Mouse (Mus musculus) heart, embryonic 12.5 days (tissue): ENCODE measurements around the gene Mtch2. TPM values are rescaled to one million over a fixed set of nuclear protein-coding genes. Genes with fewer than 3 reads are reported as not detected.
"Not testable (repeated sequence)": the region's sequence is repeated elsewhere in the genome, so short reads cannot be mapped to it uniquely, and the experiment has no call there.

Experiments used
- ATAC-seq: fragments of 200-750 bp; cut with Nextera tagmentation; 2 replicates; pipeline ENCODE4 v1.8.0; 2017; ENCODE audit warnings: moderate TSS enrichment, moderate library complexity; ENCODE audit not compliant: insufficient number of reproducible peaks, low FRiP score
- H3K27ac ChIP-seq: fragments of 300-500 bp; sonication (generic); 2 replicates; pipeline ENCODE4 v1.5.1; 2016; ENCODE audit warnings: mild to moderate bottlenecking, moderate library complexity; ENCODE audit not compliant: poor library complexity, severe bottlenecking
- H3K27me3 ChIP-seq: fragments of 300-500 bp; sonication (generic); replicated peaks from 2 replicates; pipeline ENCODE4 v1.6.1; 2016; ENCODE audit warnings: mild to moderate bottlenecking, moderate library complexity
- H3K36me3 ChIP-seq: fragments of 300-500 bp; sonication (generic); 2 replicates; pipeline ENCODE4 v1.6.1; 2016; ENCODE audit warnings: mild to moderate bottlenecking, moderate library complexity
- H3K4me1 ChIP-seq: fragments of 300-500 bp; sonication (generic); replicated peaks from 2 replicates; pipeline ENCODE4 v1.6.1; 2016; ENCODE audit warnings: mild to moderate bottlenecking
- H3K4me2 ChIP-seq: fragments of 300-500 bp; sonication (generic); 2 replicates; pipeline ENCODE4 v1.6.1; 2016; ENCODE audit warnings: mild to moderate bottlenecking, moderate library complexity
- H3K4me3 ChIP-seq: fragments of 300-500 bp; sonication (generic); 2 replicates; pipeline ENCODE4 v1.5.1; 2016; ENCODE audit warnings: mild to moderate bottlenecking
- H3K9ac ChIP-seq: fragments of 300-500 bp; sonication (generic); 2 replicates; pipeline ENCODE4 v1.6.1; 2016; ENCODE audit warnings: mild to moderate bottlenecking, moderate library complexity
- H3K9me3 ChIP-seq: fragments of 300-500 bp; sonication (generic); replicated peaks from 2 replicates; pipeline ENCODE4 v1.6.1; 2016; ENCODE audit warnings: mild to moderate bottlenecking, moderate library complexity
- WGBS: fragments of 180-500 bp; shearing (Covaris S2); methylation state at CpG from one replicate; pipeline ENCODE4 v1.1.7; 2016; 5-methylcytosine and 5-hydroxymethylcytosine counted together
- polyA plus RNA-seq: library from polyadenylated mRNA; unstranded; fragments of >200 nt; fragmentation: Nextera tagmentation; extraction: Ambion mirVana; gene quantifications from 2 replicates; pipeline ENCODE4 v1.2.1, GENCODE M21; 2016

Gene Mtch2
- polyA plus RNA-seq, 1 experiment from 2014 or later = 211 TPM

- Histone ChIP-seq H3K27me3 (peaks cover 38% of the 10 kb centered on the region), H3K4me1 (peaks cover 46% of the 10 kb centered on the region), H3K4me2 (peak within 1 kb of the TSS; percentile 81), H3K4me3 (peak within 1 kb of the TSS; percentile 55), H3K27ac (no peak within 1 kb of the TSS), H3K9me3 (0 out of 2 replicates have a peak, but pooled peaks cover 3% of the 10 kb centered on the region), H3K36me3 (no peaks in the 10 kb centered on the region), H3K9ac (peak within 1 kb of the TSS; percentile 76)
- 3% methylated on average over 45 of the region's 45 CpGs for WGBS
- no peak for ATAC-seq
These were observed 38.5 kb downstream of the Mtch2 start, which contains the start of gene C1qtnf4 for GRCm38 (mm10) chr2:90885218-90886041. TSS of gene C1qtnf4 (plus strand) at chr2:90885860.

DNA sequence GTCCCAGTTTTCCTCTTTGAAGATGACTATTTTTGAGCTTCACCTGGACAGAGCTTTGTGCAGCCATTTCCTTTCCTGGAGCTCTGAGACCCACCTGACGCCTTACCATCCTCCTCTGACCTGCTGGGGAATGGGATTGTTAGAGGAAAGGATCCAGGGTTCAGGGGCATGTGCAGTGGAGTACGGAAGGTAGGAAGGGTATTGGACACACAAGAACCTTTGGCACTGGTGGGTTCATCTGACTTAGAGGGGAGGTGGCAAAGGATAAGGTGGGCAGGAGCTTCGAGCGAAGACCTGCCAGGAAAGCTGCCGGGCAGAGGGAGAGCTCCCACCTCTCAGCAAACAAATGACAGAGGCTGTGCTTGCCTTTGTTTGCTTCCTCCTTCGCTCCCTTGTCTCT, 39.5 kb downstream of the Mtch2 start:
- ATAC-seq = no peak
- Histone ChIP-seq H3K27ac (no peak overlapping the region), H3K9me3 (0 out of 2 replicates have a peak, but pooled peaks cover 3% of the 10 kb centered on the region), H3K9ac (no peak overlapping the region), H3K4me3 (peak overlapping the region; percentile 55), H3K27me3 (peaks cover 38% of the 10 kb centered on the region), H3K36me3 (no peaks in the 10 kb centered on the region), H3K4me1 (peaks cover 47% of the 10 kb centered on the region), H3K4me2 (peak overlapping the region; percentile 81)
- WGBS = 51% methylated on average over 6 of the region's 6 CpGs

DNA sequence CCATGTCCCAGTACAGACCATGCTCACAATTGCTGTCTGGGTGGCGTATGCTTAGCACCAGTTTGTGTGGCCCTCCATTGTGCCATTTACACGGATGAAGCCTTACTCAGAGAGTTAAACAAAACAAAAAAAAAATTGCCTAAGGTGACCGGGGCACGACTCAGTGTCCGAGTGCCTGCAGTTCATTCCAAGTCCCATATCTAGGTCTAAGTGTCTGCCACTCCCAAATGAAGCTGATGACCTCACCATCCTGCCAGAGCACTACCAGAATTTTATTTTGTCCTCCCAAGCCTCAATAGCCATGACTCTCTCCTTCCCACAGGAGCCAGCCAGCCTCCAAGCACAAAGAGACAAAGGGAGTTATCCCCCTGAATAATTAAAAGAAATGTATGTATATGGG, 40.7 kb downstream of the Mtch2 start:
- Histone ChIP-seq H3K4me3 (no peak overlapping the region), H3K9ac (no peak overlapping the region), H3K9me3 (0 out of 2 replicates have a peak, but pooled peaks cover 3% of the 10 kb centered on the region), H3K36me3 (0 out of 2 replicates have a peak, but pooled peaks cover 3% of the 10 kb centered on the region), H3K27me3 (peaks cover 38% of the 10 kb centered on the region), H3K4me2 (no peak overlapping the region; the same call in 1 of the 2 replicates), H3K4me1 (peaks cover 47% of the 10 kb centered on the region), H3K27ac (no peak overlapping the region)
- ATAC-seq = no peak
- 41% methylated on average over 5 of the region's 5 CpGs for WGBS

DNA sequence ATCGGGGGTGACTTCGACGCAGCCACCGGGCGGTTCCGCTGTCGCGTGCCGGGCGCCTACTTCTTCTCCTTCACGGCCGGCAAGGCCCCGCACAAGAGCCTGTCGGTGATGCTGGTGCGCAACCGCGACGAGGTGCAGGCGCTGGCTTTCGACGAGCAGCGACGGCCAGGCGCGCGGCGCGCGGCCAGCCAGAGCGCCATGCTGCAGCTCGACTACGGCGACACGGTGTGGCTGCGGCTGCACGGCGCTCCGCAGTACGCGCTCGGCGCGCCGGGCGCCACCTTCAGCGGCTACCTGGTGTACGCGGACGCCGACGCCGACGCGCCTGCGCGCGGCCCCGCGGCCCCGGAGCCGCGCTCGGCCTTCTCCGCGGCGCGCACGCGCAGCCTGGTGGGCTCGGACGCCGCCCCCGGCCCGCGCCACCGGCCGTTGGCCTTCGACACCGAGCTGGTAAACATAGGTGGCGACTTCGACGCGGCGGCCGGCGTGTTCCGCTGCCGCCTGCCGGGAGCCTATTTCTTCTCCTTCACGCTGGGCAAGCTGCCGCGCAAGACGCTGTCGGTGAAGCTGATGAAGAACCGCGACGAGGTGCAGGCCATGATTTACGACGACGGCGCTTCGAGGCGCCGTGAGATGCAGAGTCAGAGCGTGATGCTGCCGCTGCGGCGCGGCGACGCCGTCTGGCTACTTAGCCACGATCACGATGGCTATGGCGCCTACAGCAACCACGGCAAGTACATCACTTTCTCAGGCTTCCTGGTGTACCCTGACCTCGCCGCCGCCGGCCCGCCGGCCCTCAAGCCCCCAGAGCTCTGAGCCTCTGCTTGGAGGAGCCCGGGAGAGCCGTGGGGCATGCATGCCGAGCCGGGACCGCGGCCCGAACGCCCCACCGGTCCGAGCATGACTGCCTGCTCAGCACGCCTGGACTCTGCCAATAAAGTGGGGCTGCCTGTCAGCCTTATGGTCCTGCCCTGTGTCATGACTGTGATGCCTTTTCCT, 42.9 kb downstream of the Mtch2 start:
- peak overlapping the region; percentile 62 for H3K4me3 ChIP-seq
- 0 out of 2 replicates have a peak overlapping the region, but pooled peaks have one; percentile 52 for H3K27ac ChIP-seq
- peak overlapping the region; percentile 73 for H3K9ac ChIP-seq

DNA sequence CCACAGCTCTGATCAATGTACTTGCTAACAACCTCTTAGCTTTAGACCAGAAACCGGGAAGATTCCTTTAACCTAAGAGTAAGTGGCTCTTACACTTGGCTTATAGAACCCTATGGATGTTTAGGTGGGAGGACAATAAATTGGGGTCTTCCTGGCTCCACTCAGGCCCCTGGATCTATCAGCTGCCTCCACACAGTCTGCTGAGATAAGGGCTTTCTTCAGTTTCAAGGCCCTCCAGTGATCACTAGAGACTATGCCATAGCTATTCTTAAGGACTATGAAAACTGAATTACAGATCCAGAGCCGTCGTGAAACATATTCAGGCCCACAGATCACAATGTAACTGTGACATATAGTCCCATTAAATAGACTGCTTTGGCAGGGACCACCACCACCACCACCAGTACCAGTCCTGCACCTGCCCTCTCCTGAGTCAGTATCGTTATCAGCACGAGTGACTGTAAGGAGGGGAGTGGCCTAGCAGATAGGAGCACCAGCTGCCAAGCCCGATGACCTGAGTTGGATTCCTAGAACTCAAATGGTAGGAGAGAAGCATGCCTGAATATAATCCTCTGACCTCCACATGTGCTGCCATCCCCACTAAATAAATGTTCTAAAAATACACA, 46.8 kb downstream of the Mtch2 start:
- peak; percentile 71 for ATAC-seq
- H3K9me3 ChIP-seq = no peaks in the 10 kb centered on the region
- WGBS = 59% methylated on average over 6 of the region's 6 CpGs
- peaks cover 58% of the 10 kb centered on the region for H3K36me3 ChIP-seq
- H3K9ac ChIP-seq = no peak overlapping the region
- H3K27ac ChIP-seq = no peak overlapping the region
- peaks cover 22% of the 10 kb centered on the region for H3K4me1 ChIP-seq
- H3K4me3 ChIP-seq = no peak overlapping the region
- no peak overlapping the region for H3K4me2 ChIP-seq
- no peaks in the 10 kb centered on the region for H3K27me3 ChIP-seq

More for the DNA sequence above, 42.9 kb downstream of the Mtch2 start:
- Histone ChIP-seq H3K36me3 (peaks cover 21% of the 10 kb centered on the region), H3K4me2 (peak overlapping the region; percentile 87), H3K9me3 (no peaks in the 10 kb centered on the region), H3K4me1 (peaks cover 49% of the 10 kb centered on the region), H3K27me3 (peaks cover 29% of the 10 kb centered on the region)
- ATAC-seq = peak; percentile 83
- 3% methylated on average over 132 of the region's 133 CpGs for WGBS

DNA sequence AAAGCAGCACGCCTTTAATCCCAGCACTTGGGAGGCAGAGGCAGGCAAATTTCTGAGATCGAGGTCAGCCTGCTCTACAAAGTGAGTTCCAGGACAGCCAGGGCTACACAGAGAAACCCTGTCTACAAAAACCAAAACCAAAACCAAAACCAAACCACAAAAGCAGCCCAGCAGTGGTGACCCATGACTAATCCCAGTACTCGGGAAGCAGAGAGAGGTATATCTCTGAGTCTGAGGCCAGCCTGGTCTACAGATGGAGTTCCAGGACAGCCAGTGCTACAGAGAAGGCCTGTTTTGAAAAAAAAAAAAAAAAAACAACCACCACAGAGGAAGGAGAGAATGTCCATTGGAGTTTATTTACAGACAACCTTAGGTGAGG, 47.3 kb downstream of the Mtch2 start:
- H3K36me3 ChIP-seq = peaks cover 63% of the 10 kb centered on the region
- H3K27me3 ChIP-seq, H3K27ac ChIP-seq, H3K4me3 ChIP-seq, H3K9me3 ChIP-seq, ATAC-seq, H3K9ac ChIP-seq, H3K4me2 ChIP-seq: not testable (repeated sequence)
- 79% methylated on average over 3 of the region's 3 CpGs for WGBS
- H3K4me1 ChIP-seq = peaks cover 19% of the 10 kb centered on the region

DNA sequence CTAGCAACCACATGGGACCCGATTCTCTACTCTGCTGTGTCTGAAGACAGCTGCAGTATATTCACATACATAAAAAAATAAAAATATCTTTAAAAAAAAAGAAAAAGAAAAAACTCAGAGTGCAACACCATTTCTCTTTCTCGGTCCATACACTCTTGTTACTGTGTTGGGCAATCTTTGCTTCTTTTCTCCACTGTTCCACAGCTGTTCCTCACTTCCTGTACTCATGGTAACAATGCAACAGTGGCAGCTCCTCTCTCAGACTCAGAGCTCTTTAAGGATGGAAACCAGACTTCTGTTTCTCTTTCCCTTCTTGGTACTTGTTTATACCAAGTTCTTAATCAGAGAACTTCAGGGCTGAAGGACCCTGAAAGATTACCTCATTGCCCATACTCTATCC, 56.4 kb downstream of the Mtch2 start:
- ATAC-seq = no peak
- Histone ChIP-seq H3K9me3 (no peaks in the 10 kb centered on the region), H3K4me1 (peaks cover 21% of the 10 kb centered on the region), H3K9ac (peak overlapping the region; percentile 98; the same call in 1 of the 2 replicates), H3K27me3 (no peaks in the 10 kb centered on the region), H3K36me3 (peaks cover 60% of the 10 kb centered on the region), H3K27ac (0 out of 2 replicates have a peak overlapping the region, but pooled peaks have one; percentile 6), H3K4me2 (peak overlapping the region; percentile 89), H3K4me3 (peak overlapping the region; percentile 95)
- WGBS = 75% methylated on average over 2 of the region's 2 CpGs

DNA sequence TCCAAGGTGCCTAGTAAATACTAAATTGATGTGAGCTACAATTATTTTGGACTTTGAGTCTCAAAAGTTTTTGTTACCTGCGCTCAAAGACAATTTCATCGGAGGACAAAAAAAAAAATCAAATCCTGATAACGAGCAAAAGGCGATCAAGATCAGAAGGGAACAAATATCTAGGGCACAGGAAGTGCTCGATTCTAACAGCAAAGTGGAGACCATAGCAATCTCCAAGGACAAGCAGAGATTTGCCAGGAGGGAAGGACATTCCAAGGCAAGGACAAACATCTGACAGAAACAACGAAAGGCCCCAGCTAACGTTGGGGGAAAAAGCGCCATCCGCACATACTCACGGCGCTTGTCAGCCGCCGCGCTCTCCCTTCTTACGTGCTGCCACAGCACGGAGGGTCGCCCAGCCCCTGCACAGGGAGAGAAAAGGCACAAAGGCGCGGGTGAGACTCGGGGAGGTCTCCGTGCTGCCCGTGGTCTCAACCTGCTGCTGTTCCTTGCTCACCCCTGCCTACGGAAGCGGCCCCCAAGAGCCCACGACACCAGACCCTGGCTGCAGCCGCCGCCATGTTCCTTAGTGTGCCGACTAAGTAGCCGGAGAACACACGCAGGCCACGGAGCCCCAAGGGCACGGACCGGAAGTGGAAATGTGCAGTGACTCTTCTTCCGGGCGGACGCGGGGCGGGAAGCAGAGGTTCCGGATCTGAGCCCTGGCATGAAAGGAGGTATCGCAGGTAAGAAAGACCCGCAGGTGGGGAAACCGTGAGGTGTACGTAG, 57.3 kb downstream of the Mtch2 start, which contains the start of the genes Kbtbd4 and Ndufs3:
Kbtbd4 (plus strand) TSS at position 665 of the 780 bp plus-strand sequence.
Ndufs3 (minus strand) TSS at position 752 of the 780 bp plus-strand sequence.
- H3K27me3 ChIP-seq = no peaks in the 10 kb centered on the region
- ATAC-seq = peak; percentile 92
- H3K4me3 ChIP-seq = peak within 1 kb of the TSS; percentile 95
- peaks cover 24% of the 10 kb centered on the region for H3K4me1 ChIP-seq
- H3K27ac ChIP-seq = peak within 1 kb of the TSS; percentile 95
- peak within 1 kb of the TSS; percentile 89 for H3K4me2 ChIP-seq
- no peaks in the 10 kb centered on the region for H3K9me3 ChIP-seq
- H3K36me3 ChIP-seq = peaks cover 60% of the 10 kb centered on the region
- WGBS = under 1% methylated on average over 43 of the region's 43 CpGs
- peak within 1 kb of the TSS; percentile 98 for H3K9ac ChIP-seq

GRCm38 (mm10) chr2:90904856-90905224, 57.9 kb downstream of the Mtch2 start:
- Histone ChIP-seq H3K4me2 (peak overlapping the region; percentile 89), H3K4me3 (peak overlapping the region; percentile 95), H3K9ac (peak overlapping the region; percentile 98), H3K27ac (peak overlapping the region; percentile 95), H3K9me3 (no peaks in the 10 kb centered on the region), H3K27me3 (no peaks in the 10 kb centered on the region), H3K4me1 (peaks cover 25% of the 10 kb centered on the region), H3K36me3 (peaks cover 61% of the 10 kb centered on the region)
- WGBS = under 1% methylated on average over 21 of the region's 21 CpGs
- ATAC-seq = peak; percentile 42; the same call in 1 of the 2 replicates

- WGBS = 96% methylated on average over 2 of the region's 2 CpGs
These were observed 59.8 kb downstream of the Mtch2 start for GRCm38 (mm10) chr2:90906721-90907120.

More at GRCm38 (mm10) chr2:90906721-90907120, 59.8 kb downstream of the Mtch2 start:
- Histone ChIP-seq H3K27ac (no peak overlapping the region), H3K4me2 (no peak overlapping the region), H3K4me3 (no peak overlapping the region), H3K4me1 (peaks cover 25% of the 10 kb centered on the region), H3K36me3 (peaks cover 63% of the 10 kb centered on the region), H3K9me3 (no peaks in the 10 kb centered on the region), H3K27me3 (no peaks in the 10 kb centered on the region), H3K9ac (no peak overlapping the region)
- ATAC-seq = no peak
